Mouse (Mus musculus): ENCODE results near the gene Nynrin. TPM values are rescaled to one million over a fixed set of nuclear protein-coding genes. Genes with fewer than 3 reads are reported as not detected.

Nynrin gene
- polyA plus RNA-seq, 1 experiment from 2014 or later, result 11.8 TPM

DNA sequence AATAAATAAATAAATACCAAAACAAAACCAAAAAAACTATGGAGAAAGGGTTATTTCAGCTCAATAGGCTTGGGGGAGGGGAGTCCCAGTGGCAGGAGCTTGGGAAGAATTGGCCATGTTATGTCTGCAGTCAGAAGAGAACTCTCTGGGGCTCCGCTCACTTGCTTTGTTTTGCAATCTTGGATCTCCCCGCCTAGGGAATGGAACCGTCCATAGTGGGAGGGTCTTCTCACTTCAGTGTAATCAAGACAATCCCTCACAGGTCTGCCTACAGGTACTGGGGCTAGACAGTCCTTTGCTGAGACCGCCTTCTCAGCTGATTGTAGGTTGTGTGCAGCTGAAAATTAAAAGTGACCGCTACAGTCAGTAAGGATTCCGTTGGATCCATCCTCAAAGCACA is 15.7 kb downstream of the Nynrin start:
- no peak overlapping the region for H3K9ac ChIP-seq
- WGBS, result 98% methylated on average over 6 of the region's 6 CpGs
- no peak for ATAC-seq (ENCODE audit: low FRiP score, low read depth)
- no peak overlapping the region for H3K27ac ChIP-seq (replicated peaks)
- H3K4me1 ChIP-seq (replicated peaks), result peaks cover 11% of the 10 kb centered on the region
- H3K4me2 ChIP-seq, result no peak overlapping the region
- H3K27me3 ChIP-seq, result no peaks in the 10 kb centered on the region
- H3K4me3 ChIP-seq, result no peak overlapping the region
- H3K9me3 ChIP-seq, result no peaks in the 10 kb centered on the region
- H3K36me3 ChIP-seq, result peaks cover 69% of the 10 kb centered on the region

DNA sequence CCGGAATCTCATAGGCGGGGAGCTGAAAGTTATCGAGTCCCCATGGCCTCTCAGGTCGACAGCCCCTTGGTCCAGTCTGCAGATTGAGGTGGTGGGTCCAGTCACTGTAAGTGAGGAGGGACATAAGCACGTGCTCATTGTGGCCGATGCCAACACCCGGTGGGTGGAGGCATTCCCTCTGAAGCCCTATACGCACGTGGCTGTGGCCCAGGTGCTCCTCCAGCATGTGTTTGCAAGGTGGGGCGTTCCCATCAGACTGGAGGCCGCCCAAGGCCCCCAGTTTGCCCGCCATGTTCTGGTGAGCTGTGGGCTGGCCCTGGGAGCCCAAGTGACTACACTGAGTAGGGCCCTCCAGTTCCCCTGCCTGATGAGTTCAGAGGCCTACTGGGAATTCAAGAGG is 18.2 kb downstream of the Nynrin start:
- H3K4me2 ChIP-seq, result no peak overlapping the region
- WGBS, result 94% methylated on average over 12 of the region's 12 CpGs
- no peak for ATAC-seq (ENCODE audit: low FRiP score, low read depth)
- no peak overlapping the region for H3K27ac ChIP-seq (replicated peaks)
- peaks cover 45% of the 10 kb centered on the region for H3K36me3 ChIP-seq
- no peak overlapping the region for H3K9ac ChIP-seq
- H3K4me1 ChIP-seq (replicated peaks), result peaks cover 11% of the 10 kb centered on the region
- no peaks in the 10 kb centered on the region for H3K27me3 ChIP-seq
- no peaks in the 10 kb centered on the region for H3K9me3 ChIP-seq
- no peak overlapping the region for H3K4me3 ChIP-seq

DNA sequence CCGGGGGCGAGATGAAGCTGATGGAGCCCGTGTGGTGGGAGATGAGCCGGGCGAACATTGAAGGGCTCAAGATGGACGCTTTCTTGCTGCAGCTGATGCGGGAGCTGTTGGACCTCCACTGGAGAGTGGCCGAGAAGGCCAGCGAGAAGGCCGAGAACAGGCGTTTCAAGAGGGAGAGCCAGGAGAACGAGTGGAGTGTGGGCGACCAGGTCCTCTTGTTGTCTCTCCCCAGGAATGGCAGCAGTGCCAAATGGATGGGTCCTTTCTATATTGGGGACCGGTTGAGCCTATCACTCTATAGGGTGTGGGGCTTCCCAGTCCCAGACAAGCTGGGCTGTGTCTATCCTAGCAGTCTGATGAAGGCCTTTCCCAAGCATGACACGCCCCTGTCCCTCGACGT is 18.7 kb downstream of the Nynrin start:
- Histone ChIP-seq H3K9ac (no peak overlapping the region), H3K27me3 (no peaks in the 10 kb centered on the region), H3K9me3 (no peaks in the 10 kb centered on the region), H3K27ac (replicated peaks) (no peak overlapping the region), H3K4me1 (replicated peaks) (peaks cover 11% of the 10 kb centered on the region), H3K36me3 (peaks cover 45% of the 10 kb centered on the region), H3K4me3 (no peak overlapping the region), H3K4me2 (no peak overlapping the region)
- 90% methylated on average over 17 of the region's 17 CpGs for WGBS
- 0 out of 2 replicates have a peak, but pooled peaks have one; percentile 1 for ATAC-seq (ENCODE audit: low FRiP score, low read depth)

DNA sequence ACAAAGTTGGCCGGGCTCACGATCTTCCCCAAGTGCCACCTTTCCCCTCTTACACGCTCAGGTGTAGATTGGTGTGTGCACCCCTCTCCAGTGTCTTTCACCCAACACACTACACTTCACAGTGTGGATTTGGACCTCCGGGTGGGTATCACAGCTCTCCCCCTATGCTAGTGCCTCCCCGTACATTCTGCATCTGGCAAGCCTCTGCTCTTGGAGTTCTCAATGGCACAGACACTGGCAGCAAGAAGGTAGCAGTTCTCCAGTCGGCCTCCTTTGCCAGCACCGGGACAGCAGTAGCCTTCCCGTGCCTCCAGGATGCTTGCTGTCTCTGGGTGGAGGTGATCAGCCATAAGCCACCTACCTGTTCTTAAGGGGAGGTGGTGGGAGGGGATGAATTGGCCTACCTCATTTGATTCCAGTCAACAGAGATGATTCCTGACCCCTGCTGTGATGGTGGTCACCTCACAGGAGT is 19.5 kb downstream of the Nynrin start:
- 86% methylated on average over 8 of the region's 8 CpGs for WGBS
- peak; percentile 38; the same call in 1 of the 2 replicates for ATAC-seq (ENCODE audit: low FRiP score, low read depth)
- Histone ChIP-seq H3K4me3 (no peak overlapping the region), H3K9ac (0 out of 2 replicates have a peak overlapping the region, but pooled peaks have one; percentile 3), H3K27ac (replicated peaks) (no peak overlapping the region), H3K27me3 (no peaks in the 10 kb centered on the region), H3K4me2 (no peak overlapping the region), H3K4me1 (replicated peaks) (peaks cover 11% of the 10 kb centered on the region), H3K36me3 (peaks cover 38% of the 10 kb centered on the region), H3K9me3 (no peaks in the 10 kb centered on the region)

DNA sequence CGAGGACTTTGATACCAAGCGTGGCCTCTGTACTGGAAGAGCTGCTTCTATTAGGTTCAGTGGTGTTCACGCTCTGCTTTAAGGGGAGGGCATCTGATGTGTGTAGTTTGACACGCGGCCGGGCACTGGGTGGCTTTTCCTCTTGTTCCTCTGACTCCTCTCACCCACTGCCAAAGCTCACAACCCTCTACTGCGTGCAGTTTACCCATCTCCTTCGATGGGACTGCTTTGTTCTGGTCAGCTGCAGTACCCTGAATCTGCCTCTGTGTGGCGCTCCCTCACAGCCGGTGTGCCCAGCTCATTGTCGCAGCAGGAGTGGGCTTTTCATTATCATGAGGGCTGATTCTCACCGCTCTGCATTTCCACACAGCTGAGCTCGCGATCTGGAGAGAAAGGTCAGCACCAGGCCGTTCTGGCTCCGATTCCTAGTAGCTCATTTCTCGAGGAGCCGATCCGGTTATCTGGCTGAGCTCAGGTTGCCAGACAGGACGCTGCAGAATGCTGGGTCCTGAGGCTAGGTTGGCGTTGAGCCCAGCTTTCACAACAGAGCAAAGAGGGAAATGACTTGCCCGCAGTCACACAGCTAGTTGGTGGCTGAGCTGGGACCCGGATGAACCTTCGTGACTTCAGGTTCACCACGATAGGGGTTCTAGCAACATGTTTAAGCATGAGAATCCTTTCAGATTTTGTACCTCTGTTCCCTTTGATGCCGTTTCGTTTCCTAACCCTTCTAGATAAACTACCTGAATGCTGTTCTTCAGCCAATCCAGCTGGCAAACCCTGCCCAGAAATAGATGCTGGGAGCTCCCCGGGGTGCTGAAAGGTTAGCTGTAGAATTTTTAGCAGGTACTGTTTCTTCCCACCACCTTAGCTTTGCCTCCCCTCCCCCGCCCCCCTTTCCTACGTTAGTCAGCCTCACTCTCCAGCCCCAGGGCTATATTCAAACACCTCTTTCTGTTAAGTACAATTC is 20.2 kb downstream of the Nynrin start:
- Histone ChIP-seq H3K27me3 (no peaks in the 10 kb centered on the region), H3K4me2 (peak overlapping the region; percentile 42), H3K27ac (replicated peaks) (peak overlapping the region; percentile 46; the same call in 1 of the 2 replicates), H3K4me3 (0 out of 2 replicates have a peak overlapping the region, but pooled peaks have one; percentile 8), H3K9ac (peak overlapping the region; percentile 3; the same call in 1 of the 2 replicates), H3K9me3 (no peaks in the 10 kb centered on the region), H3K4me1 (replicated peaks) (peaks cover 11% of the 10 kb centered on the region), H3K36me3 (peaks cover 30% of the 10 kb centered on the region)
- WGBS, result 15% methylated on average over 30 of the region's 30 CpGs
- ATAC-seq (ENCODE audit: low FRiP score, low read depth), result peak; percentile 66

DNA sequence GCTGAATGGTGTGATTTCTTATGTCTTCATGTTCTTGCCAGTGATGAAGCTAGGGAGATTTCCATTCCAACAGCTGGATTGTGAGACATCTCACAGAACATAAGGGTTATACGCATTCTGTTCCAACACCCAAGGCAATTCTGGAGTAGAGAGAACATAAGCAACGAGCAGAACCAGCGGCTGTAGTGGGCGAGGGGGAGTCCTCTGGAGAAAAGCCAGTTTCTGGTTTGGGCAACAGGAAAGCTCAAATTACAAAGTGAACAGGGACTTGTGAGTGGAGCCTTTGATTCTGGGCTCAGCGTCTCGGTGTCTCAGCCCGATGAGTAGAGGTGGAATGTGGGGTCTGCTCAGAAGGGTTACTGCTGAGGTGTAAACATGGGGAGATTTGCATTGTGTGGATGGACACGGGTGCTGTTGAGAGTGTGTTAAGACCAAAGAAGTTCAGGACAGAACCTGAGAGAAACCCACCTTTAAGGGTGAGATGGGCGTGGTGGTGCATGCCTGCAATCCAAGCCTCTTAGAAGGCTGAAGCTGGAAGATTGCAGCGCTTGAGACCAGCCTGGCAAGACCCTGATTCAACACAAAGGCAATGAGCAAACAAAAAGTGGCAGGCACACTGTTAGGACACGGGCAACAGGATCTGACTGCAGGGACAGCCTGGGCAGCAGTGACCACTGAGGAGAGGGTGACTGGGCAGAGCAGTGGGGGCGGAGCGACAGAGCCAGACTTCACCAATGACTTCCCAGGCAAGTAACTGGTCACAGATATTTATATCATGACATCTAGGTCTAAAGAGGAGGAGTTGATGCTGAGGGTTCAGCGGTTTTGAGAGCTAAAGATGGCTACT is 23.9 kb downstream of the Nynrin start:
- ATAC-seq (ENCODE audit: low FRiP score, low read depth), result no peak
- Histone ChIP-seq H3K4me3 (no peak overlapping the region), H3K9ac (no peak overlapping the region), H3K36me3 (no peaks in the 10 kb centered on the region), H3K4me1 (replicated peaks) (peaks cover 11% of the 10 kb centered on the region), H3K27me3 (no peaks in the 10 kb centered on the region), H3K9me3 (no peaks in the 10 kb centered on the region), H3K27ac (replicated peaks) (no peak overlapping the region), H3K4me2 (no peak overlapping the region)
- WGBS, result 36% methylated on average over 14 of the region's 14 CpGs

DNA sequence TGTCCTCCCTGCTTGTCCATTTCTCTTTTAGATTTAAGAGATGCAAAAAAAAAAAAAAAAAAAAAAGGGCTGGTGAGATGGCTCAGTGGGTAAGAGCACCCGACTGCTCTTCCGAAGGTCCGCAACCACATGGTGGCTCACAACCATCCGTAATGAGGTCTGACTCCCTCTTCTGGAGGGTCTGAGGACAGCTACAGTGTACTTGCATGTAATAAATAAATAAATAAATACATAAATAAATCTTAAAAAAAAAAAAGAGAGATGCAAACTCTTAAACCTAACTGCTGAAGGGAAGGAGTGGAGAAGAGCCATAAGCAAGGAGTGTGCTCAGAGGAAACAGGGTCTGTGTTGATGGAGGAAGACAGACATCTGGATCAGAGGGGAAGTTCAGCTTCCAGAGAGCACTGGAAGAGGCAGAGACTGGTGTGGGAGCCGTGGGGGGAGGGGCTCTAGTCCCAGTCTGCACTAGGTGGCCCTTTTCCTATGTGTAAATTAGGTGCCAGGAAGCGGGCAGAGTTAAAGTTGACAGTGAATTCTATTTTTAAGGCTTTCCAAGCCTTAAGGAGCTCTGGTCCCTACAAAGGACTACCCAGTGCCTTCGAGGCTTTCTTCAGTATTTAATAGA is 24.6 kb downstream of the Nynrin start:
- Histone ChIP-seq H3K36me3 (no peaks in the 10 kb centered on the region), H3K9me3 (no peaks in the 10 kb centered on the region), H3K4me3 (no peak overlapping the region), H3K27ac (replicated peaks) (no peak overlapping the region), H3K9ac (no peak overlapping the region), H3K4me2 (no peak overlapping the region), H3K4me1 (replicated peaks) (peaks cover 7% of the 10 kb centered on the region), H3K27me3 (no peaks in the 10 kb centered on the region)
- no peak for ATAC-seq (ENCODE audit: low FRiP score, low read depth)
- WGBS, result 35% methylated on average over 7 of the region's 7 CpGs

DNA sequence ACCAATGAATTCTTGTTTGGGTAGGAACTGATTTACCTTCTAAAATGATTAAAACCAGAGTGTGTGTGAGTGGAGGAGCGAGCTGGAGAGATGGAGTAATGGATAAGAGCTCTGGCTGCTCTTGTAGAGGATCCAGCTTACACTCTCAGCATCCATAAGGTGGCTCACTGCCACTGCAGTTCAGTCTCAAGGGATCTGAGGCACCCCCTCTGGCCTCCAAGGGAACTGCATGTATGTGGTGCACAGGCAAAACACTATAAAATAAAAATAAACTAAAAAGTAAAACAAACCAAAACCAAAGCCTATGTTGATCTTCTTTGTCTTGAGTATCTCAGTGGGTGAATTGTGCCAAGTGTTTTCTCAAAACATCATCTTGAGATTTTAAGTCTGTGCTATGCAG is 25.8 kb downstream of the Nynrin start:
- peaks cover 8% of the 10 kb centered on the region for H3K4me1 ChIP-seq (replicated peaks)
- no peak overlapping the region for H3K4me3 ChIP-seq
- H3K9me3 ChIP-seq, result no peaks in the 10 kb centered on the region
- H3K27ac ChIP-seq (replicated peaks), result no peak overlapping the region
- ATAC-seq (ENCODE audit: low FRiP score, low read depth), result no peak
- no peaks in the 10 kb centered on the region for H3K36me3 ChIP-seq
- H3K9ac ChIP-seq, result no peak overlapping the region
- no peak overlapping the region for H3K4me2 ChIP-seq
- H3K27me3 ChIP-seq, result no peaks in the 10 kb centered on the region
- 32% methylated on average over 1 of the region's 1 CpGs for WGBS

DNA sequence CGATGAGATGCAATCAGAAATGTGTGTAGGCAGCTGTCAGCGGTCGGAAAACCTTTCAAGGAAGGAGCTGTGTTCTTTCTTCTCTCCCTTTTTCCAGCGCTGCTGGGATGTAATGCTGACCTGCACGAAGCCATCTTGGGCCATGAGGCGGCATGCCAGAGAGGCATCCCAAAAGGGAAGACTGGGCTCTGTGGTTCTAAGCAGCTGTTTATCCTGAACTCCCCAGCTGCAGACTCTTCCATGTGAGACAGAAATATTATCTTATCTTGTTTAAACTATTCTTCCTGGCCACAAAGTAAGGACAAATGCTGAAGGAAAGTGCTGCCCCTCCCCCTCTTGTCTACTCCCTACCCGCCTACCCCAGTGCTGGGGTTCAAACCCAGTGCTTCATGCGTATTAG is 27.2 kb downstream of the Nynrin start:
- Histone ChIP-seq H3K4me2 (no peak overlapping the region), H3K4me3 (no peak overlapping the region), H3K9me3 (no peaks in the 10 kb centered on the region), H3K36me3 (no peaks in the 10 kb centered on the region), H3K27ac (replicated peaks) (no peak overlapping the region), H3K9ac (no peak overlapping the region), H3K4me1 (replicated peaks) (peaks cover 15% of the 10 kb centered on the region), H3K27me3 (no peaks in the 10 kb centered on the region)
- WGBS, result 81% methylated on average over 8 of the region's 8 CpGs
- ATAC-seq (ENCODE audit: low FRiP score, low read depth), result no peak

DNA sequence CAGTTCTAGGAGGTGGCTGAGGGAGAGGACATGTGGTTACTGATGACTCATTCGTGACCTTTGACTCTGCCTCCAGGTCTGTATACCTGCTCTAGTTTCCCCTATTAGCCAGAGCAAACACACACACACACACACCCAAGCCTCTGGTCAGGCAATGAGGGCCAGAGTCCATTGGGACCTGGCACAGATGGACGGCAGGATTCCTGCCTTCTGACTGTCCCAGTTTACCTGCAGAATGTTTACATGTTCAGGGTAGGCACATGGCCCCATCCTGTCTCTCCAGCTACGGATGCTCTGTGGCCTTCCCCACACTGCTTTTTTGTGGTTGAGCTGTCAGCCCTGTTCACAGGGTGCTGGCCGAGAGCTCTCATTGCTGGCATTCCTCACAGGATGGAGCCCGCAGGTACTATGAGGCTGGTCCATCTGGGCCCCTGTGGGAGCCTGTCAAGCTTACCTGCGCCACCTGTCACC is 28.4 kb downstream of the Nynrin start:
- Histone ChIP-seq H3K4me3 (no peak overlapping the region), H3K4me1 (replicated peaks) (peaks cover 23% of the 10 kb centered on the region), H3K4me2 (no peak overlapping the region), H3K9me3 (no peaks in the 10 kb centered on the region), H3K27ac (replicated peaks) (no peak overlapping the region), H3K27me3 (no peaks in the 10 kb centered on the region), H3K9ac (no peak overlapping the region), H3K36me3 (peaks cover under 1% of the 10 kb centered on the region)
- no peak for ATAC-seq (ENCODE audit: low FRiP score, low read depth)
- WGBS, result 69% methylated on average over 6 of the region's 6 CpGs

DNA sequence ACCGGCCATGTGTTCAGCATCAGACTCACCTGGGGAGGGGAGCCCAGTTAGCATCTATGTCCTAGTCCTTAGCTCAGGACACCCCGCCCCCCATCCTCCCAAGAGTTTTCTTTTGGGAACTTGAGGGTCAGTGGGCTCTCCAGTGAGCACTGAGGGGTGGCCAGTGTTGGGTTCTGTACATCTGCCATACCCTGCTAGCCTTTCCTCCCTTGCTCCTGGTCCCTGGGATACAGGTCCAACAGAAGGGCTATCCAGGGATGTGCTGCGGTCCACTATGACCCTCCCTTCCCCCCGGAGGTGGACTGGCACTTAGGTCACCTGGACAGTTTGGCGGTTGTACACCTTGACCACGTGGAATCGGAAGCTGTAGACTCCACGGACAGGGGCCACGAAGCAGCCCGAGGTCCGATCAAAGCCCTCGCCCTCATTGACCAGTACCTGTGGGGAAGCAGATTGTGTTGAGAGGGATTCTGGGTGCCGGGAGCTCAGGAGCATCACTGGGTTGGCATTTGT is 29.4 kb downstream of the Nynrin start:
- 94% methylated on average over 13 of the region's 13 CpGs for WGBS
- peaks cover 23% of the 10 kb centered on the region for H3K4me1 ChIP-seq (replicated peaks)
- no peak overlapping the region for H3K9ac ChIP-seq
- no peak for ATAC-seq (ENCODE audit: low FRiP score, low read depth)
- peaks cover 10% of the 10 kb centered on the region for H3K36me3 ChIP-seq
- no peak overlapping the region for H3K4me2 ChIP-seq
- H3K4me3 ChIP-seq, result no peak overlapping the region
- H3K27me3 ChIP-seq, result no peaks in the 10 kb centered on the region
- H3K9me3 ChIP-seq, result no peaks in the 10 kb centered on the region
- H3K27ac ChIP-seq (replicated peaks), result no peak overlapping the region

Measured in hindbrain, embryonic 15.5 days (tissue).